Mouse (Mus musculus): Measurements from ENCODE around the gene Arsk. TPM values are rescaled to one million over a fixed set of nuclear protein-coding genes. Genes with fewer than 3 reads are reported as not detected.

Arsk gene
- 4.3 and 4.6 TPM in 2 replicates for polyA plus RNA-seq (2015; fragmentation: Nextera tagmentation; extraction: Ambion mirVana)

GRCm38 (mm10) chr13:76098493-76099303 is at the start of gene Arsk, which contains the start of gene Ttc37:
Gene Arsk (minus strand): TSS chr13:76098660.
Gene Ttc37 (plus strand): TSS chr13:76098734.
- Histone ChIP-seq H3K9ac (replicated peaks; ENCODE audit: low read depth, low read length) (peak within 1 kb of the TSS; percentile 72), H3K4me1 (replicated peaks; ENCODE audit: control insufficient read depth, insufficient read depth, low read length) (peaks cover 2% of the 10 kb centered on the region; the same call in 1 of the 2 replicates), H3K4me2 (ENCODE audit: low read length) (peak within 1 kb of the TSS; percentile 85), H3K4me3 (replicated peaks; ENCODE audit: low read length) (peak within 1 kb of the TSS; percentile 53), H3K27ac (ENCODE audit: low read length) (peak within 1 kb of the TSS; percentile 67), H3K36me3 (ENCODE audit: control insufficient read depth, insufficient read depth) (no peaks in the 10 kb centered on the region), H3K9me3 (ENCODE audit: control insufficient read depth, low read length) (no peaks in the 10 kb centered on the region), H3K27me3 (replicated peaks; ENCODE audit: control insufficient read depth, insufficient read depth, low read length) (no peaks in the 10 kb centered on the region)
- under 1% methylated on average over 34 of the region's 34 CpGs for WGBS
- peak; percentile 98 for ATAC-seq

DNA sequence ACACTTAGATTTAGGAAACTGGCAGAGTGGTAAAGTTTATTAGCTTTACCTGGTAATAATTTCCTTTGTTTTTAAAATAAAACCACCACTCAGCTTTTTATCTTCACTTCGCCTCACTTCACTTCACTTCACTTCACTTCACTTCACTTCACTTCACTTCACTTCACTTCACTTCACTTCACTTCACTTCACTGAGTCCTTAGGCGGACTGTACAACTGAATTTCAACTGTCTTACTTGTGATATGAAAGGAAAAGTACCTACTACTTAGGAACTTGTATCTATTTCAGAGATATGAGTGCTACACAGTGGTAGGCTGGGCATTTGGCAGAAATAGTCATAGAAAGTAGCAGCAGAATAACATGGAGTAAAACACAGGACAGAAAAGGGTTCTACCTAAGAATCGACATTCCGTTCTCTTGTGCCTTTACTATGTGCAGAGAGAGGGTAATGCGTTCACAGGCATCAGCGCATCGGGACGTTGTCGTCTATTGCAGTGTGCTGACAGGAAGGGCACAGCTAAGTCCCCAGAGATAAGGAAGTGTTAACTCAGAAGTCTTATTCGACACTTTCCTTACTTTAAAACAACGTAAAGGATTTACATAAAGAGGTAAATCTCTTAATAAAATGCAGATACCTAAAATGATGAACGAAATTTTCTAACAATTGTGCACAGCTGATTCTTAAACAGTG is 42.8 kb upstream of the Arsk start:
- H3K9ac ChIP-seq (replicated peaks; ENCODE audit: low read depth, low read length): no peak overlapping the region
- no peak overlapping the region for H3K4me2 ChIP-seq (ENCODE audit: low read length)
- ATAC-seq: no peak
- H3K4me3 ChIP-seq (replicated peaks; ENCODE audit: low read length): no peak overlapping the region
- WGBS: 90% methylated on average over 12 of the region's 12 CpGs
- H3K36me3 ChIP-seq (ENCODE audit: control insufficient read depth, insufficient read depth): peaks cover 3% of the 10 kb centered on the region
- no peak overlapping the region for H3K27ac ChIP-seq (ENCODE audit: low read length)
- H3K4me1 ChIP-seq (replicated peaks; ENCODE audit: control insufficient read depth, insufficient read depth, low read length): no peaks in the 10 kb centered on the region
- H3K9me3 ChIP-seq (ENCODE audit: control insufficient read depth, low read length): no peaks in the 10 kb centered on the region
- H3K27me3 ChIP-seq (replicated peaks; ENCODE audit: control insufficient read depth, insufficient read depth, low read length): no peaks in the 10 kb centered on the region

DNA sequence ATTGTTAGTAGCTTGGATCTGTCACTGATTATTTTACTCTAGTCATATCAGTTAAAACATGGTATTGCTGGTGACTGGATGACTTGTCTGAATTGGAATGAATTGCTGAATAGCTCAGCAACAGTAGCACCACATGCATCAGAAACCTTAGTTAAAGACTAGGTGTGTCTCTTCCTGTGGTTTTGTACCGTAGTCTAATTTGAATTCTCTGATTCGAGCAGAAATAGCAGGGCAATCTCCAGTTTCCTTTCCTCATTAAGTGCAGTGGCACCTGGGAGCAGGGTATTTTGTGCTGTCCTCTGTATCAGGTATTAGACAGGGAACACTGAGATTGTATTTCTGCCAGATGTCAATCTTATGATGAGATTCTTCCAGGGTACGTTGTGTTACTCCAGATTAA is 40.4 kb upstream of the Arsk start:
- WGBS: 91% methylated on average over 3 of the region's 3 CpGs
- Histone ChIP-seq H3K36me3 (ENCODE audit: control insufficient read depth, insufficient read depth) (peaks cover 13% of the 10 kb centered on the region), H3K4me1 (replicated peaks; ENCODE audit: control insufficient read depth, insufficient read depth, low read length) (no peaks in the 10 kb centered on the region), H3K4me3 (replicated peaks; ENCODE audit: low read length) (no peak overlapping the region), H3K9ac (replicated peaks; ENCODE audit: low read depth, low read length) (no peak overlapping the region), H3K4me2 (ENCODE audit: low read length) (no peak overlapping the region), H3K27ac (ENCODE audit: low read length) (no peak overlapping the region), H3K9me3 (ENCODE audit: control insufficient read depth, low read length) (no peaks in the 10 kb centered on the region), H3K27me3 (replicated peaks; ENCODE audit: control insufficient read depth, insufficient read depth, low read length) (no peaks in the 10 kb centered on the region)
- no peak for ATAC-seq

GRCm38 (mm10) chr13:76132415-76132814 is 34.0 kb upstream of the Arsk start:
- WGBS: 86% methylated on average over 4 of the region's 4 CpGs
- ATAC-seq: no peak
- Histone ChIP-seq H3K9ac (replicated peaks; ENCODE audit: low read depth, low read length) (no peak overlapping the region), H3K4me1 (replicated peaks; ENCODE audit: control insufficient read depth, insufficient read depth, low read length) (no peaks in the 10 kb centered on the region), H3K4me2 (ENCODE audit: low read length) (no peak overlapping the region), H3K9me3 (ENCODE audit: control insufficient read depth, low read length) (no peaks in the 10 kb centered on the region), H3K27ac (ENCODE audit: low read length) (no peak overlapping the region), H3K4me3 (replicated peaks; ENCODE audit: low read length) (no peak overlapping the region), H3K36me3 (ENCODE audit: control insufficient read depth, insufficient read depth) (peaks cover 29% of the 10 kb centered on the region), H3K27me3 (replicated peaks; ENCODE audit: control insufficient read depth, insufficient read depth, low read length) (no peaks in the 10 kb centered on the region)

GRCm38 (mm10) chr13:76128799-76129198 is 30.3 kb upstream of the Arsk start:
- Histone ChIP-seq H3K27ac (ENCODE audit: low read length) (no peak overlapping the region), H3K9me3 (ENCODE audit: control insufficient read depth, low read length) (no peaks in the 10 kb centered on the region), H3K4me1 (replicated peaks; ENCODE audit: control insufficient read depth, insufficient read depth, low read length) (no peaks in the 10 kb centered on the region), H3K4me3 (replicated peaks; ENCODE audit: low read length) (no peak overlapping the region), H3K4me2 (ENCODE audit: low read length) (no peak overlapping the region), H3K27me3 (replicated peaks; ENCODE audit: control insufficient read depth, insufficient read depth, low read length) (no peaks in the 10 kb centered on the region), H3K36me3 (ENCODE audit: control insufficient read depth, insufficient read depth) (peaks cover 26% of the 10 kb centered on the region), H3K9ac (replicated peaks; ENCODE audit: low read depth, low read length) (no peak overlapping the region)
- WGBS: 91% methylated on average over 4 of the region's 4 CpGs
- no peak for ATAC-seq

GRCm38 (mm10) chr13:76109069-76109824 is 10.8 kb upstream of the Arsk start:
- Histone ChIP-seq H3K9ac (replicated peaks; ENCODE audit: low read depth, low read length) (no peak overlapping the region), H3K27ac (ENCODE audit: low read length) (no peak overlapping the region), H3K27me3 (replicated peaks; ENCODE audit: control insufficient read depth, insufficient read depth, low read length) (no peaks in the 10 kb centered on the region), H3K4me1 (replicated peaks; ENCODE audit: control insufficient read depth, insufficient read depth, low read length) (no peaks in the 10 kb centered on the region), H3K9me3 (ENCODE audit: control insufficient read depth, low read length) (no peaks in the 10 kb centered on the region), H3K36me3 (ENCODE audit: control insufficient read depth, insufficient read depth) (peaks cover 6% of the 10 kb centered on the region; the same call in 1 of the 2 replicates), H3K4me2 (ENCODE audit: low read length) (no peak overlapping the region), H3K4me3 (replicated peaks; ENCODE audit: low read length) (no peak overlapping the region)
- WGBS: 93% methylated on average over 18 of the region's 18 CpGs
- ATAC-seq: no peak

DNA sequence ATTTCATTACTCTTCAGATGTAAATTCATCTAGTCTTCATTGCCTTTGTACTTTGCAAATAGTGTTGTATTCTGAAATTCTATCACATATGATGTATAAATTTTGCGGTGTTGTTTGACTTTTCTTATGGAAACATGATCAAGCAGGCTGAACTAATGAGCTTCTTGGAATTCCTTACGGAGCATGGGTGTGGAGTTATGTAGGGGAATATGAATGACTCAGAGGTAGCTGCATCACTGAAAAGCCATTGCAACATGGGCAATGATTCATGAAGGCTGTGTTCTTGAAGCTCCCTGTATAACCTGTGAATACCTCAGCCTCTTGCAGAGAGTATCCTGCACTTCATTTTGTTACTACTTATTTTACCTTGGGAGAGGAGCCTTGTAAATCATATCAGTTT is 3.5 kb upstream of the Arsk start:
- Histone ChIP-seq H3K9ac (replicated peaks; ENCODE audit: low read depth, low read length) (no peak overlapping the region), H3K36me3 (ENCODE audit: control insufficient read depth, insufficient read depth) (no peaks in the 10 kb centered on the region), H3K4me3 (replicated peaks; ENCODE audit: low read length) (no peak overlapping the region), H3K27ac (ENCODE audit: low read length) (no peak overlapping the region), H3K4me2 (ENCODE audit: low read length) (no peak overlapping the region), H3K4me1 (replicated peaks; ENCODE audit: control insufficient read depth, insufficient read depth, low read length) (peaks cover 2% of the 10 kb centered on the region; the same call in 1 of the 2 replicates), H3K9me3 (ENCODE audit: control insufficient read depth, low read length) (no peaks in the 10 kb centered on the region), H3K27me3 (replicated peaks; ENCODE audit: control insufficient read depth, insufficient read depth, low read length) (no peaks in the 10 kb centered on the region)
- over 99% methylated on average over 2 of the region's 2 CpGs for WGBS
- no peak for ATAC-seq

DNA sequence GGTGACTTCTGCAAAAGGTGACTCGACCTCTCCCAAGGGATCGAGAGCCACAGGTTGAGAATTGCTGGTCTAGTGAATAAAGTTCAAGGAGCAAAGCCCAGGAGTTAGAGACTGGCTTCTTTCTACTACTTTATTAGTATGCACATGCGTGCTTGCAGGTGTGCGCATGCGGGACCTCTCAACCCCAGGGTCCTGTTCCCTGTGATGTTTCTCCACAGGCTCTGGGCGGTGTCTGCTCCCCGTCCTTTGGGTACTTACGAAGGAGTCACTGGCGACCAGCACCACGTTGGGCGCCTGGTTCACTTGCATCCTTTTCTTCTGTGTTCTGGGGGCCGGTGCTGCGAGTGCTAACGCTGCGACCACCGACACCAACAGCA is 356 bp downstream of the Arsk start:
- Histone ChIP-seq H3K4me1 (replicated peaks; ENCODE audit: control insufficient read depth, insufficient read depth, low read length) (peaks cover 2% of the 10 kb centered on the region; the same call in 1 of the 2 replicates), H3K36me3 (ENCODE audit: control insufficient read depth, insufficient read depth) (no peaks in the 10 kb centered on the region), H3K9me3 (ENCODE audit: control insufficient read depth, low read length) (no peaks in the 10 kb centered on the region), H3K27ac (ENCODE audit: low read length) (peak overlapping the region; percentile 67), H3K4me2 (ENCODE audit: low read length) (peak overlapping the region; percentile 64), H3K9ac (replicated peaks; ENCODE audit: low read depth, low read length) (peak overlapping the region; percentile 72), H3K27me3 (replicated peaks; ENCODE audit: control insufficient read depth, insufficient read depth, low read length) (no peaks in the 10 kb centered on the region), H3K4me3 (replicated peaks; ENCODE audit: low read length) (peak overlapping the region; percentile 53)
- peak; percentile 79 for ATAC-seq
- WGBS: 2% methylated on average over 16 of the region's 16 CpGs

- no peaks in the 10 kb centered on the region for H3K27me3 ChIP-seq (replicated peaks; ENCODE audit: control insufficient read depth, insufficient read depth, low read length)
- no peaks in the 10 kb centered on the region for H3K4me1 ChIP-seq (replicated peaks; ENCODE audit: control insufficient read depth, insufficient read depth, low read length)
- H3K27ac ChIP-seq (ENCODE audit: low read length): no peak overlapping the region
- H3K9me3 ChIP-seq (ENCODE audit: control insufficient read depth, low read length): no peaks in the 10 kb centered on the region
- H3K36me3 ChIP-seq (ENCODE audit: control insufficient read depth, insufficient read depth): no peaks in the 10 kb centered on the region
- WGBS: 86% methylated on average over 1 of the region's 1 CpGs
- H3K4me3 ChIP-seq (replicated peaks; ENCODE audit: low read length): no peak overlapping the region
- H3K4me2 ChIP-seq (ENCODE audit: low read length): no peak overlapping the region
- no peak overlapping the region for H3K9ac ChIP-seq (replicated peaks; ENCODE audit: low read depth, low read length)
- no peak for ATAC-seq
Observed at GRCm38 (mm10) chr13:76074323-76074722, 24.1 kb downstream of the Arsk start.
